Mouse (Mus musculus): ENCODE results near the gene Cstf1. TPM values are rescaled to one million over a fixed set of nuclear protein-coding genes. Genes with fewer than 3 reads are reported as not detected.

The Cstf1 gene
- total and polyA plus RNA-seq, 3 experiments: 16.3 to 19.3 (median 16.3) TPM

DNA sequence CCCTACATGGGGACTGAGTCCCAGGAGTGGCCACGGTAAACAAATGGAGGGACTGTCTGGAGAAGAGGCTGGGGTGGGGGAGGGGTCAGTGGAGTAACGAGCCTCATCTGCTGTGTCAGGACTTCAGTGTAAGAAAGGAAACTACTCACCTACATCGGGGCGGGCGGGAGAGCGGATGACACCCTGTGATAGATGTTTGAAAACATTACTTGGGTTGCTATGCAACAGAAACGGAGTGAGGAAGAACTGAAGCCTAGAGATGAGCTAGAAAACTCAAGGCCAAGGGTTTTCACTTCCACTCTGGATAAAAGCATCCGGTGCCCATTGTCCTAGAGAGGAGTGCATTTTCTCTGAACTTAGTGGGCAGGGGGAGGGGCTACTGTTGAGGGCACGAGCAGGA is 29.4 kb downstream of the Cstf1 start:
- peaks cover 3% of the 10 kb centered on the region for H3K4me1 ChIP-seq (ENCODE audit: control insufficient read depth, insufficient read depth, low read length)
- H3K27ac ChIP-seq: no peak overlapping the region
- H3K79me2 ChIP-seq (replicated peaks; ENCODE audit: control insufficient read depth, insufficient read depth, low read length): no peaks in the 10 kb centered on the region
- H3K36me3 ChIP-seq (ENCODE audit: control insufficient read depth, insufficient read depth, low read length): no peaks in the 10 kb centered on the region
- peak in 1 of 2 experiments; percentile 33 for DNase-seq
- intact Hi-C loops (cut with DNase I): no loop called here
- H3K9ac ChIP-seq (ENCODE audit: low read depth, low read length): no peak overlapping the region
- no peak overlapping the region for H3K4me3 ChIP-seq
- no peak for TF ChIP-seq POLR2A (IDR thresholded peaks at IDR 0.05; ENCODE audit: insufficient read depth, low read depth, low read length)
- WGBS: 16% methylated on average over 9 of the region's 9 CpGs
- H3K27me3 ChIP-seq (ENCODE audit: control insufficient read depth, insufficient read depth, low read length): no peaks in the 10 kb centered on the region

GRCm38 (mm10) chr2:172401116-172401825 is 30.8 kb downstream of the Cstf1 start:
- 43% methylated on average over 13 of the region's 13 CpGs for WGBS
- H3K4me3 ChIP-seq: no peak overlapping the region
- H3K27ac ChIP-seq: no peak overlapping the region
- intact Hi-C loops (cut with DNase I): no loop called here
- no peak overlapping the region for H3K9ac ChIP-seq (ENCODE audit: low read depth, low read length)
- peaks cover 3% of the 10 kb centered on the region for H3K4me1 ChIP-seq (ENCODE audit: control insufficient read depth, insufficient read depth, low read length)
- DNase-seq: peak in 1 of 2 experiments; percentile 56
- no peaks in the 10 kb centered on the region for H3K27me3 ChIP-seq (ENCODE audit: control insufficient read depth, insufficient read depth, low read length)
- no peak for TF ChIP-seq EP300 (IDR thresholded peaks at IDR 0.05; ENCODE audit: insufficient read depth, low read depth, low read length)
- TF ChIP-seq CTCF (IDR thresholded peaks at IDR 0.05): no peak
- no peak for TF ChIP-seq POLR2A (IDR thresholded peaks at IDR 0.05; ENCODE audit: insufficient read depth, low read depth, low read length)
- H3K79me2 ChIP-seq (replicated peaks; ENCODE audit: control insufficient read depth, insufficient read depth, low read length): no peaks in the 10 kb centered on the region
- H3K36me3 ChIP-seq (ENCODE audit: control insufficient read depth, insufficient read depth, low read length): no peaks in the 10 kb centered on the region

GRCm38 (mm10) chr2:172404239-172404638 is 33.8 kb downstream of the Cstf1 start:
- H3K27me3 ChIP-seq (ENCODE audit: control insufficient read depth, insufficient read depth, low read length): no peaks in the 10 kb centered on the region
- H3K27ac ChIP-seq: no peak overlapping the region
- no peak for TF ChIP-seq EP300 (IDR thresholded peaks at IDR 0.05; ENCODE audit: insufficient read depth, low read depth, low read length)
- no peak for TF ChIP-seq POLR2A (IDR thresholded peaks at IDR 0.05; ENCODE audit: insufficient read depth, low read depth, low read length)
- TF ChIP-seq CTCF (IDR thresholded peaks at IDR 0.05): no peak
- H3K36me3 ChIP-seq (ENCODE audit: control insufficient read depth, insufficient read depth, low read length): no peaks in the 10 kb centered on the region
- H3K4me3 ChIP-seq: no peak overlapping the region
- H3K9ac ChIP-seq (ENCODE audit: low read depth, low read length): no peak overlapping the region
- no peak for DNase-seq
- 50% methylated on average over 7 of the region's 7 CpGs for WGBS
- intact Hi-C loops (cut with DNase I): no loop called here
- H3K79me2 ChIP-seq (replicated peaks; ENCODE audit: control insufficient read depth, insufficient read depth, low read length): no peaks in the 10 kb centered on the region
- H3K4me1 ChIP-seq (ENCODE audit: control insufficient read depth, insufficient read depth, low read length): peaks cover 3% of the 10 kb centered on the region

- DNase-seq: no peak
- H3K4me1 ChIP-seq (ENCODE audit: control insufficient read depth, insufficient read depth, low read length): peaks cover 1% of the 10 kb centered on the region
- H3K27me3 ChIP-seq (ENCODE audit: control insufficient read depth, insufficient read depth, low read length): no peaks in the 10 kb centered on the region
- WGBS: 45% methylated on average over 3 of the region's 3 CpGs
- H3K9ac ChIP-seq (ENCODE audit: low read depth, low read length): no peak overlapping the region
- no peaks in the 10 kb centered on the region for H3K79me2 ChIP-seq (replicated peaks; ENCODE audit: control insufficient read depth, insufficient read depth, low read length)
- intact Hi-C loops (cut with DNase I): no loop called here
- no peak overlapping the region for H3K27ac ChIP-seq
- TF ChIP-seq EP300 (IDR thresholded peaks at IDR 0.05; ENCODE audit: insufficient read depth, low read depth, low read length) (no peak), CTCF (IDR thresholded peaks at IDR 0.05) (no peak), POLR2A (IDR thresholded peaks at IDR 0.05; ENCODE audit: insufficient read depth, low read depth, low read length) (no peak)
- H3K36me3 ChIP-seq (ENCODE audit: control insufficient read depth, insufficient read depth, low read length): no peaks in the 10 kb centered on the region
- H3K4me3 ChIP-seq: no peak overlapping the region
Measured at GRCm38 (mm10) chr2:172405011-172405410, 34.5 kb downstream of the Cstf1 start.

DNA sequence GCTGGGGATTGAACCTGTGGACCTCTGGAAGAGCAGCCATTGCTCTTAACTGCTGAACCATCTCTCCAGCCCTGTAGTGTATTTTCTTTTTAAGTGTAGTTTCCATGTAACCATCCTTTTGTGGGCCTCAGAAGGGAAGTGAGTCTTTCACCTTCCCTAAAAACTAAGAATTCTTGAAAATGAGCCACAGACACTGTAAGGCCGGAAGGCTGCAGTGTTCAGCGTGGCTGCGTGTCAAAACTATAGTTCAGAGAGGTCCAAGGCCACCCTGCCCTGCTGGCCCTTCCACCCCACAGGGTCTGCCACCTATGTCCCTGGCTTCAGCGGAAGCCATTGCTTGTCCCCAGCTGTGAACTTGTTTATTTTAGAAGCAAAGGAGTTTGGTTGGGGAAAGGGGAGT is 35.7 kb downstream of the Cstf1 start:
- H3K4me1 ChIP-seq (ENCODE audit: control insufficient read depth, insufficient read depth, low read length): peaks cover 1% of the 10 kb centered on the region
- WGBS: 34% methylated on average over 4 of the region's 4 CpGs
- H3K36me3 ChIP-seq (ENCODE audit: control insufficient read depth, insufficient read depth, low read length): no peaks in the 10 kb centered on the region
- intact Hi-C loops (cut with DNase I): no loop called here
- no peaks in the 10 kb centered on the region for H3K79me2 ChIP-seq (replicated peaks; ENCODE audit: control insufficient read depth, insufficient read depth, low read length)
- no peak overlapping the region for H3K9ac ChIP-seq (ENCODE audit: low read depth, low read length)
- peak in 1 of 2 experiments; percentile 17 for DNase-seq
- H3K27me3 ChIP-seq (ENCODE audit: control insufficient read depth, insufficient read depth, low read length): no peaks in the 10 kb centered on the region
- no peak overlapping the region for H3K27ac ChIP-seq
- no peak overlapping the region for H3K4me3 ChIP-seq
- TF ChIP-seq CTCF (IDR thresholded peaks at IDR 0.05): no peak
- TF ChIP-seq POLR2A (IDR thresholded peaks at IDR 0.05; ENCODE audit: insufficient read depth, low read depth, low read length): no peak
- TF ChIP-seq EP300 (IDR thresholded peaks at IDR 0.05; ENCODE audit: insufficient read depth, low read depth, low read length): no peak

DNA sequence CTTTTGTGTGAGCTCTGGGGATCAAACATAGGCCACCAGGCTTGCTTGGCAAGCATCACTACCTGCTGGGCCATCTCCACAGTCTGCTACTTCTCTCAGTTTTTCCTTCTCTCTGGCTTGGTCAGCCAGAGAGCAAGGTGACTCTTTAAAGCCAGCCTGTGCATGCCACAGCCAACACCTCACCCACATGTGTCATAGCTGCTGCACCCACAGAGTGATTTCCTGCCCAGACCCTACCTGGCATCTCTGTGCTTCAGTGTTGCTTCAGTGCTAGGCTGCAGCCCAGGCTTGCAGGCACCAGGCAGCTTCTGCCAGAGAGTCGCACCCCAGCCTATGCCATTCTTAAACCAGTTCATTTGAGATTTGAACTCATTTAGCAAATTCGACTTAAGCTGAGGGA is 37.0 kb downstream of the Cstf1 start:
- Histone ChIP-seq H3K79me2 (replicated peaks; ENCODE audit: control insufficient read depth, insufficient read depth, low read length) (no peaks in the 10 kb centered on the region), H3K4me1 (ENCODE audit: control insufficient read depth, insufficient read depth, low read length) (no peaks in the 10 kb centered on the region), H3K27me3 (ENCODE audit: control insufficient read depth, insufficient read depth, low read length) (no peaks in the 10 kb centered on the region), H3K36me3 (ENCODE audit: control insufficient read depth, insufficient read depth, low read length) (no peaks in the 10 kb centered on the region), H3K27ac (no peak overlapping the region), H3K9ac (ENCODE audit: low read depth, low read length) (no peak overlapping the region), H3K4me3 (no peak overlapping the region)
- intact Hi-C loops (cut with DNase I): no loop called here
- TF ChIP-seq EP300 (IDR thresholded peaks at IDR 0.05; ENCODE audit: insufficient read depth, low read depth, low read length) (no peak), CTCF (IDR thresholded peaks at IDR 0.05) (no peak), POLR2A (IDR thresholded peaks at IDR 0.05; ENCODE audit: insufficient read depth, low read depth, low read length) (no peak)
- 72% methylated on average over 2 of the region's 2 CpGs for WGBS
- DNase-seq: no peak

Data from heart, adult 2 months (tissue).